Mouse (Mus musculus): ENCODE data around the gene Zfp61. TPM values are rescaled to one million over a fixed set of nuclear protein-coding genes. Genes with fewer than 3 reads are reported as not detected.

The Zfp61 gene
- polyA plus RNA-seq, 1 experiment = 4.7 TPM

- 88% methylated on average over 4 of the region's 4 CpGs for WGBS
- H3K36me3 ChIP-seq (ENCODE audit: control insufficient read depth, insufficient read depth, low read length) = no peaks in the 10 kb centered on the region
- H3K4me3 ChIP-seq (ENCODE audit: extremely low read depth, insufficient read depth, insufficient read length) = no peak overlapping the region
- no peaks in the 10 kb centered on the region for H3K4me1 ChIP-seq (ENCODE audit: control insufficient read depth, insufficient read depth, insufficient read length)
- no peak for DNase-seq (ENCODE audit: low read depth in 1 of 2, low spot score in 2 of 2)
- no peak for TF ChIP-seq POLR2A (IDR thresholded peaks at IDR 0.05; ENCODE audit: low read depth, low read length)
- H3K27me3 ChIP-seq (ENCODE audit: control insufficient read depth, insufficient read depth, low read length) = no peaks in the 10 kb centered on the region
- H3K27ac ChIP-seq (ENCODE audit: insufficient read depth, low read length) = no peak overlapping the region
Measured at GRCm38 (mm10) chr7:24260000-24260312, 41.1 kb downstream of the Zfp61 start.

GRCm38 (mm10) chr7:24259306-24259999 lies 41.6 kb downstream of the Zfp61 start:
- DNase-seq (ENCODE audit: low read depth in 1 of 2, low spot score in 2 of 2) = no peak
- Histone ChIP-seq H3K27me3 (ENCODE audit: control insufficient read depth, insufficient read depth, low read length) (no peaks in the 10 kb centered on the region), H3K4me1 (ENCODE audit: control insufficient read depth, insufficient read depth, insufficient read length) (no peaks in the 10 kb centered on the region), H3K4me3 (ENCODE audit: extremely low read depth, insufficient read depth, insufficient read length) (no peak overlapping the region), H3K36me3 (ENCODE audit: control insufficient read depth, insufficient read depth, low read length) (no peaks in the 10 kb centered on the region), H3K27ac (ENCODE audit: insufficient read depth, low read length) (no peak overlapping the region)
- TF ChIP-seq POLR2A (IDR thresholded peaks at IDR 0.05; ENCODE audit: low read depth, low read length) (no peak), CTCF (IDR thresholded peaks at IDR 0.05; ENCODE audit: extremely low read depth, insufficient read depth, insufficient read length, insufficient replicate concordance) (no peak)
- WGBS = 90% methylated on average over 13 of the region's 13 CpGs

GRCm38 (mm10) chr7:24254633-24255474 lies 46.2 kb downstream of the Zfp61 start, which contains the start of gene Zfp108:
Zfp108 (plus strand) TSS chr7:24254794.
- no peaks in the 10 kb centered on the region for H3K4me1 ChIP-seq (ENCODE audit: control insufficient read depth, insufficient read depth, insufficient read length)
- H3K4me3 ChIP-seq (ENCODE audit: extremely low read depth, insufficient read depth, insufficient read length) = peak within 1 kb of the TSS; percentile 32; the same call in 1 of the 2 replicates
- 20% methylated on average over 21 of the region's 21 CpGs for WGBS
- peak in 1 of 2 experiments; percentile 25 for DNase-seq (ENCODE audit: low read depth in 1 of 2, low spot score in 2 of 2)
- TF ChIP-seq POLR2A (IDR thresholded peaks at IDR 0.05; ENCODE audit: low read depth, low read length) = no peak
- TF ChIP-seq CTCF (IDR thresholded peaks at IDR 0.05; ENCODE audit: extremely low read depth, insufficient read depth, insufficient read length, insufficient replicate concordance) = no peak
- no peaks in the 10 kb centered on the region for H3K27me3 ChIP-seq (ENCODE audit: control insufficient read depth, insufficient read depth, low read length)
- no peaks in the 10 kb centered on the region for H3K36me3 ChIP-seq (ENCODE audit: control insufficient read depth, insufficient read depth, low read length)
- no peak within 1 kb of the TSS for H3K27ac ChIP-seq (ENCODE audit: insufficient read depth, low read length)

- WGBS = 71% methylated on average over 9 of the region's 9 CpGs
- no peak for DNase-seq (ENCODE audit: low read depth in 1 of 2, low spot score in 2 of 2)
- H3K27me3 ChIP-seq (ENCODE audit: control insufficient read depth, insufficient read depth, low read length) = no peaks in the 10 kb centered on the region
- no peaks in the 10 kb centered on the region for H3K36me3 ChIP-seq (ENCODE audit: control insufficient read depth, insufficient read depth, low read length)
- H3K4me1 ChIP-seq (ENCODE audit: control insufficient read depth, insufficient read depth, insufficient read length) = no peaks in the 10 kb centered on the region
- H3K4me3 ChIP-seq (ENCODE audit: extremely low read depth, insufficient read depth, insufficient read length) = no peak overlapping the region
- TF ChIP-seq POLR2A (IDR thresholded peaks at IDR 0.05; ENCODE audit: low read depth, low read length) = no peak
- no peak for TF ChIP-seq CTCF (IDR thresholded peaks at IDR 0.05; ENCODE audit: extremely low read depth, insufficient read depth, insufficient read length, insufficient replicate concordance)
- H3K27ac ChIP-seq (ENCODE audit: insufficient read depth, low read length) = no peak overlapping the region
Measured at GRCm38 (mm10) chr7:24253779-24254615, 47.0 kb downstream of the Zfp61 start.

Other genes with a start within 250 kb of the Zfp61 start
- not detected in 2 replicates for gene Vmn1r183, start 248.0 kb downstream of the Zfp61 start, polyA plus RNA-seq (2012; rRNA removed)
- 9.7 and 11.0 TPM in 2 replicates for gene Zfp180, start 219.3 kb downstream of the Zfp61 start, polyA plus RNA-seq (2012; rRNA removed)
- gene Zfp112, start 188.9 kb downstream of the Zfp61 start, polyA plus RNA-seq (2012; rRNA removed) = 0.25 and 0.45 TPM in 2 replicates
- 2.5 and 6.0 TPM in 2 replicates for gene Zfp235, start 167.1 kb downstream of the Zfp61 start, polyA plus RNA-seq (2012; rRNA removed)
- 0.07 and 0.13 TPM in 2 replicates for gene Zfp114, start 126.2 kb downstream of the Zfp61 start, polyA plus RNA-seq (2012; rRNA removed)
- 0.42 and 0.56 TPM in 2 replicates for gene Zfp111, start 89.8 kb downstream of the Zfp61 start, polyA plus RNA-seq (2012; rRNA removed)
- gene Zfp109, start 63.7 kb downstream of the Zfp61 start, polyA plus RNA-seq (2012; rRNA removed) = 0.48 and 0.65 TPM in 2 replicates
- gene Zfp108, start 46.4 kb downstream of the Zfp61 start, polyA plus RNA-seq (2012; rRNA removed) = 0.16 TPM in 2 replicates
- gene Zfp93, start 30.8 kb downstream of the Zfp61 start, polyA plus RNA-seq (2012; rRNA removed) = 0.18 and 0.49 TPM in 2 replicates
- gene Zfp94, start 15.4 kb upstream of the Zfp61 start, polyA plus RNA-seq (2012; rRNA removed) = 6.5 and 8.2 TPM in 2 replicates
- gene Tescl, start 32.7 kb upstream of the Zfp61 start, polyA plus RNA-seq (2012; rRNA removed) = 0.18 and 0.26 TPM in 2 replicates
- gene Lypd5, start 48.0 kb upstream of the Zfp61 start, polyA plus RNA-seq (2012; rRNA removed) = not detected in 2 replicates
- 102 and 133 TPM in 2 replicates for gene Kcnn4, start 69.0 kb upstream of the Zfp61 start, polyA plus RNA-seq (2012; rRNA removed)
- gene Smg9, start 98.4 kb upstream of the Zfp61 start, polyA plus RNA-seq (2012; rRNA removed) = 55.7 and 83.3 TPM in 2 replicates
- 6.5 and 19.9 TPM in 2 replicates for gene Irgc1, start 151.1 kb upstream of the Zfp61 start, polyA plus RNA-seq (2012; rRNA removed)
- gene Plaur, start 161.3 kb upstream of the Zfp61 start, polyA plus RNA-seq (2012; rRNA removed) = 51.2 and 58.6 TPM in 2 replicates
- gene Cadm4, start 180.8 kb upstream of the Zfp61 start, polyA plus RNA-seq (2012; rRNA removed) = 33.1 and 34.5 TPM in 2 replicates
- 4.0 and 5.9 TPM in 2 replicates for gene Zfp428, start 205.8 kb upstream of the Zfp61 start, polyA plus RNA-seq (2012; rRNA removed)
- not detected in 2 replicates for gene AC161166.1, start 211.2 kb upstream of the Zfp61 start, polyA plus RNA-seq (2012; rRNA removed)
- 11.2 and 13.1 TPM in 2 replicates for gene Irgq, start 229.5 kb upstream of the Zfp61 start, polyA plus RNA-seq (2012; rRNA removed)
- gene Pinlyp, start 244.9 kb upstream of the Zfp61 start, polyA plus RNA-seq (2012; rRNA removed) = 0.23 and 0.36 TPM in 2 replicates
- gene Xrcc1, start 245.1 kb upstream of the Zfp61 start, polyA plus RNA-seq (2012; rRNA removed) = 52.3 and 56.2 TPM in 2 replicates

All from spleen, adult 2 months (tissue).